16 mouse cellular contexts compared by ENCODE assay signal in the genomic region with DNA sequence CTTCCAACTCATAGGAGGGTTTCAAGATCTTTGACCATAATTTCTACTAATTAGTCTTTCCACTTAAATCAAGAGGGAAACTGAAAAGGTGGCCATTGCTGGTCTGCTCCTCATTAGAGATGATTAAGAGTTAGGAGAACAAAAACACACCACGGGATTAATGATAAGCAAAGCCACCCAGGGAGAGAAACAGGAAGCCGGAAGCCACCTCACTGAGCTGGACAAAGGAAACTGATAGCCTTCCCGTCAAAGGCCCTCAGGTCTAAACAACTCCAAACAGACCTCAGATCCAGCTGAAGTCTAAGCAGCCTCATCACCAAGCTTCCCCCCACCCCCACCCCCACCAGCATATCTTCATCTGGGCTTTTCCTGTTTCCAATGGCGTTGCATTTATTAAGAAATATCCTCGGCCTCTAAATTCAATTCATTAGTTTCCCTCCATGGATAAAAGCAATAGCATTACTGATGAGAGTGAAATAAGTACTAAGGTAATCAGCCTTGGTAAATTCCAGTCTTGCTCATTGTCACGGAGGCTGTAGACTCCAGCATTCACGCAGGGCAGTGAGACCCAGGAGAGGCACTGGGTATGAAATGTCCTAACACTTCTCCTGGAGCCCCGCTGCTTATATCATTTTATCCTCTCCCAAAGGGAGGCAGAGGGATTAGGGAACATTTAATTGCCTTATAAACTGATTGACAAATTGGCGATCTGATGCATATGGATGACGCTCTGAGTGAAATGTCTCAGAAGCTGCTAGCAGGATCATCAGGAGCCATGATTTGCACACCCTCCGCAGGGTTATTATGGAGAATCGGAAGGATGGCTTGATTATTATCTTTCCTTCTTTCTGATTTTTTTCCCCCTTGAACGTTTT.
A peak's percentile ranks its signal among the peaks of the same experiment; 100 is the strongest.
DNase-seq lines count a peak whose midpoint lies in the region; ATAC-seq and TF ChIP-seq lines count a peak whose summit lies in the region.
"Had no signal": no experiment of that assay in that cellular context is flagged by ENCODE, and none has a peak within 500 bp of the region (broad histone marks: within the 10 kb centered on the region; RNA-seq: fewer than 3 reads in every experiment).

No protein-coding gene starts in this region.

- peak overlapping the region; percentile 0; the same call in 1 of the 2 replicates for H3K9ac ChIP-seq in forebrain, embryonic 11.5 days (ENCODE audit: low read length)
- no peak overlapping the region; the same call in 1 of the 2 replicates for H3K9ac ChIP-seq in hindbrain, embryonic 14.5 days
- no peak overlapping the region for H3K9ac ChIP-seq in neural tube, embryonic 12.5 days
- H3K9ac ChIP-seq: limb, embryonic 12.5 days; lung, embryonic 14.5 days had no signal

- 23% methylated on average over 13 of the region's 13 CpGs for WGBS in forebrain, embryonic 11.5 days
- WGBS in hindbrain, embryonic 14.5 days = 25% methylated on average over 13 of the region's 13 CpGs
- 38% methylated on average over 13 of the region's 13 CpGs for WGBS in neural tube, embryonic 12.5 days
- WGBS in cerebellum, adult 2 months = 51% methylated on average over 13 of the region's 13 CpGs

- peaks cover 3% of the 10 kb centered on the region; the same call in 1 of the 2 replicates for H3K4me1 ChIP-seq in forebrain, embryonic 11.5 days (replicated peaks; ENCODE audit: control insufficient read depth, insufficient read depth, low read length)
- peaks cover 21% of the 10 kb centered on the region for H3K4me1 ChIP-seq in hindbrain, embryonic 14.5 days (replicated peaks; ENCODE audit: control insufficient read depth, insufficient read depth, low read length)
- H3K4me1 ChIP-seq in neural tube, embryonic 12.5 days = peaks cover 10% of the 10 kb centered on the region; the same call in 1 of the 2 replicates
- H3K4me1 ChIP-seq in cerebellum, adult 2 months (ENCODE audit: control insufficient read depth, insufficient read depth, low read length) = no peaks in the 10 kb centered on the region
- H3K4me1 ChIP-seq: megakaryocyte, embryonic 14.5 days had no signal

- no peaks in the 10 kb centered on the region for H3K36me3 ChIP-seq in forebrain, embryonic 11.5 days (ENCODE audit: control insufficient read depth, insufficient read depth, low read length)
- H3K36me3 ChIP-seq in hindbrain, embryonic 14.5 days (replicated peaks; ENCODE audit: control insufficient read depth, insufficient read depth) = no peaks in the 10 kb centered on the region
- H3K36me3 ChIP-seq in neural tube, embryonic 12.5 days = no peaks in the 10 kb centered on the region
- H3K36me3 ChIP-seq: limb, embryonic 12.5 days had no signal

- DNase-seq in Muller cell, postnatal 12 days (ENCODE audit: inconsistent ontology term) = peak; percentile 45
- no peak for DNase-seq in forebrain, embryonic 11.5 days (ENCODE audit: low spot score)
- peak; percentile 41 for DNase-seq in hindbrain, embryonic 14.5 days (ENCODE audit: low spot score)
- DNase-seq in urinary bladder, postnatal 4 days (ENCODE audit: low spot score in 2 of 2) = no peak
- DNase-seq in adrenal gland, postnatal 14 days = no peak
- no peak for DNase-seq in cerebellum, adult 2 months
- no peak for DNase-seq in thymus, postnatal 36 days
- DNase-seq: adrenal gland, postnatal 36 days; gastrocnemius, adult 2 months; heart, postnatal 36 days; lung, embryonic 14.5 days had no signal

- H3K9me3 ChIP-seq in forebrain, embryonic 11.5 days (ENCODE audit: control insufficient read depth, low read length) = no peaks in the 10 kb centered on the region
- no peaks in the 10 kb centered on the region for H3K9me3 ChIP-seq in hindbrain, embryonic 14.5 days (ENCODE audit: control insufficient read depth, low read length)
- H3K9me3 ChIP-seq in neural tube, embryonic 12.5 days = peaks cover 2% of the 10 kb centered on the region; the same call in 1 of the 2 replicates
- H3K9me3 ChIP-seq: limb, embryonic 12.5 days had no signal

- no peak for TF ChIP-seq POLR2A in cerebellum, adult 2 months (IDR thresholded peaks at IDR 0.05; ENCODE audit: borderline replicate concordance, insufficient read depth, low read length)

- ATAC-seq in forebrain, embryonic 11.5 days (replicated peaks; ENCODE audit: low FRiP score) = no peak
- ATAC-seq in hindbrain, embryonic 14.5 days (ENCODE audit: low FRiP score) = peak; percentile 55; the same call in 1 of the 2 replicates
- no peak; the same call in 1 of the 2 replicates for ATAC-seq in neural tube, embryonic 12.5 days (ENCODE audit: low FRiP score, low read depth)

- H3K4me2 ChIP-seq in forebrain, embryonic 11.5 days (ENCODE audit: low read depth, low read length, severe bottlenecking) = no peak overlapping the region
- H3K4me2 ChIP-seq in hindbrain, embryonic 14.5 days (replicated peaks) = peak overlapping the region; percentile 37
- peak overlapping the region; percentile 18; the same call in 1 of the 2 replicates for H3K4me2 ChIP-seq in neural tube, embryonic 12.5 days (replicated peaks)
- H3K4me2 ChIP-seq: limb, embryonic 12.5 days; lung, embryonic 14.5 days had no signal

- peak overlapping the region; percentile 25; the same call in 1 of the 2 replicates for H3K27ac ChIP-seq in forebrain, embryonic 11.5 days (ENCODE audit: low read depth, low read length)
- peak overlapping the region; percentile 73 for H3K27ac ChIP-seq in hindbrain, embryonic 14.5 days
- H3K27ac ChIP-seq in neural tube, embryonic 12.5 days = no peak overlapping the region
- H3K27ac ChIP-seq in cerebellum, adult 2 months (ENCODE audit: insufficient read depth, low read length) = no peak overlapping the region
- H3K27ac ChIP-seq: gastrocnemius, adult 2 months; stomach, postnatal 0 days had no signal

- TF ChIP-seq CTCF in cerebellum, adult 2 months (IDR thresholded peaks at IDR 0.05; ENCODE audit: borderline replicate concordance, insufficient read depth, low read depth, low read length) = no peak

- H3K27me3 ChIP-seq in forebrain, embryonic 11.5 days (ENCODE audit: control insufficient read depth, insufficient read depth, low read length) = no peaks in the 10 kb centered on the region
- no peaks in the 10 kb centered on the region for H3K27me3 ChIP-seq in hindbrain, embryonic 14.5 days (ENCODE audit: control insufficient read depth, insufficient read depth, low read length)
- no peaks in the 10 kb centered on the region for H3K27me3 ChIP-seq in neural tube, embryonic 12.5 days (replicated peaks)
- H3K27me3 ChIP-seq in cerebellum, adult 2 months (ENCODE audit: control insufficient read depth, insufficient read depth, low read length) = no peaks in the 10 kb centered on the region
- H3K27me3 ChIP-seq: limb, embryonic 12.5 days; megakaryocyte, embryonic 14.5 days had no signal

- H3K4me3 ChIP-seq in forebrain, embryonic 11.5 days (ENCODE audit: low read depth, low read length) = no peak overlapping the region
- H3K4me3 ChIP-seq in hindbrain, embryonic 14.5 days (replicated peaks; ENCODE audit: low read length) = no peak overlapping the region
- no peak overlapping the region for H3K4me3 ChIP-seq in neural tube, embryonic 12.5 days
- no peak overlapping the region for H3K4me3 ChIP-seq in cerebellum, adult 2 months (replicated peaks; ENCODE audit: insufficient read depth, low read depth, low read length)
- H3K4me3 ChIP-seq: erythroblast, embryonic 14.5 days; gastrocnemius, adult 2 months; limb, embryonic 12.5 days; megakaryocyte, embryonic 14.5 days had no signal

Comparison
In these comparisons a context has a peak if more than half of its experiments do, and no peak if none do; other contexts are left out.
1. DNase-seq: peak in Muller cell, postnatal 12 days (single experiment) and hindbrain, embryonic 14.5 days (single experiment); none in forebrain, embryonic 11.5 days (single experiment), urinary bladder, postnatal 4 days (0 of 2), adrenal gland, postnatal 14 days (single experiment), cerebellum, adult 2 months (0 of 2) and thymus, postnatal 36 days (0 of 2).
2. H3K27ac ChIP-seq: peak in forebrain, embryonic 11.5 days (single experiment) and hindbrain, embryonic 14.5 days (single experiment); none in neural tube, embryonic 12.5 days (single experiment) and cerebellum, adult 2 months (single experiment).